Mouse (Mus musculus): ENCODE measurements around the gene Unk. TPM values are rescaled to one million over a fixed set of nuclear protein-coding genes. Genes with fewer than 3 reads are reported as not detected.
A peak's percentile ranks its signal among the peaks of the same experiment; 100 is the strongest.

Unk gene
- polyA plus RNA-seq, 1 experiment from 2014 or later: 27.3 TPM

GRCm38 (mm10) chr11:116099462-116099861 lies 69.3 kb downstream of the Unk start:
- no peak for ATAC-seq (ENCODE audit: insufficient read depth, low FRiP score, low read depth)
- Histone ChIP-seq H3K9ac (no peak overlapping the region), H3K4me2 (no peak overlapping the region), H3K36me3 (no peaks in the 10 kb centered on the region), H3K27me3 (replicated peaks) (no peaks in the 10 kb centered on the region), H3K4me3 (replicated peaks) (no peak overlapping the region), H3K27ac (peak overlapping the region; percentile 72; the same call in 1 of the 2 replicates), H3K4me1 (peaks cover 56% of the 10 kb centered on the region), H3K9me3 (no peaks in the 10 kb centered on the region)
- WGBS: 79% methylated on average over 6 of the region's 6 CpGs

- H3K4me1 ChIP-seq: peaks cover 59% of the 10 kb centered on the region
- no peak overlapping the region for H3K9ac ChIP-seq
- no peak overlapping the region for H3K4me3 ChIP-seq (replicated peaks)
- ATAC-seq (ENCODE audit: insufficient read depth, low FRiP score, low read depth): peak; percentile 27
- no peaks in the 10 kb centered on the region for H3K36me3 ChIP-seq
- no peaks in the 10 kb centered on the region for H3K9me3 ChIP-seq
- peak overlapping the region; percentile 95 for H3K27ac ChIP-seq
- WGBS: 21% methylated on average over 6 of the region's 6 CpGs
- no peak overlapping the region; the same call in 1 of the 2 replicates for H3K4me2 ChIP-seq
- H3K27me3 ChIP-seq (replicated peaks): no peaks in the 10 kb centered on the region
Measured at GRCm38 (mm10) chr11:116100385-116100784, 70.3 kb downstream of the Unk start.

- Histone ChIP-seq H3K9me3 (no peaks in the 10 kb centered on the region), H3K27me3 (replicated peaks) (no peaks in the 10 kb centered on the region), H3K4me3 (replicated peaks) (no peak overlapping the region), H3K27ac (peak overlapping the region; percentile 95), H3K36me3 (no peaks in the 10 kb centered on the region; the same call in 1 of the 2 replicates), H3K4me2 (no peak overlapping the region; the same call in 1 of the 2 replicates), H3K4me1 (peaks cover 64% of the 10 kb centered on the region), H3K9ac (no peak overlapping the region)
- no peak for ATAC-seq (ENCODE audit: insufficient read depth, low FRiP score, low read depth)
- WGBS: 63% methylated on average over 7 of the region's 7 CpGs
Measured at GRCm38 (mm10) chr11:116100839-116101238, 70.7 kb downstream of the Unk start.

DNA sequence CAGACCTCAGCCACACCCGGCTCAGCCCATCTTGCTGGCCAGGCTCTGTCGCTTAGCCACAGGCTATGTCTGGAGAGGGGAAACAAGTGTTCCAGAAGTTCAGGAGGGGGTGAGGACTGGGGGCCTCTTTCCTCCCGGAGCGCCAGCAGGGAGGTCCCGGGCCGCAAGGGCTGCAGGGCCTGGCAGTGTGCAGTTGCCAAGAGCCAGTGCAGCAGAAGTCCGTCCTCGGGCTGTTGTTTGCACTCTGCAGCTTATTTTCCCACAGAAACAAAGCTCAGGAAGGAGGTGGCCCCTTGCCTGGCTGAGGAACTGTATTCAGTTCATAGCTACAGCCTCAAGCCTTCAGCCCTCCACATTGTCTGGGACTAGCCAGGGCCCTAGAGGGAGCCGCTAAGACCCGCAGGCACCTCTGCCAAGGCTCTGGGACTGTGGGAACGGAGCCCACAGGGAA lies 71.8 kb downstream of the Unk start:
- Histone ChIP-seq H3K9ac (no peak overlapping the region), H3K4me3 (replicated peaks) (no peak overlapping the region), H3K9me3 (no peaks in the 10 kb centered on the region), H3K36me3 (no peaks in the 10 kb centered on the region; the same call in 1 of the 2 replicates), H3K27me3 (replicated peaks) (no peaks in the 10 kb centered on the region), H3K27ac (peak overlapping the region; percentile 95), H3K4me1 (peaks cover 75% of the 10 kb centered on the region), H3K4me2 (peak overlapping the region; percentile 39)
- ATAC-seq (ENCODE audit: insufficient read depth, low FRiP score, low read depth): peak; percentile 28; the same call in 1 of the 2 replicates
- 15% methylated on average over 11 of the region's 11 CpGs for WGBS

GRCm38 (mm10) chr11:116102472-116102871 lies 72.3 kb downstream of the Unk start:
- H3K4me2 ChIP-seq: peak overlapping the region; percentile 39
- H3K4me1 ChIP-seq: peaks cover 80% of the 10 kb centered on the region
- 39% methylated on average over 3 of the region's 4 CpGs for WGBS
- no peaks in the 10 kb centered on the region for H3K9me3 ChIP-seq
- H3K36me3 ChIP-seq: no peaks in the 10 kb centered on the region; the same call in 1 of the 2 replicates
- H3K4me3 ChIP-seq (replicated peaks): no peak overlapping the region
- peaks cover 4% of the 10 kb centered on the region for H3K27me3 ChIP-seq (replicated peaks)
- peak overlapping the region; percentile 95 for H3K27ac ChIP-seq
- H3K9ac ChIP-seq: no peak overlapping the region
- ATAC-seq (ENCODE audit: insufficient read depth, low FRiP score, low read depth): no peak

GRCm38 (mm10) chr11:116103572-116103971 lies 73.5 kb downstream of the Unk start:
- Histone ChIP-seq H3K27me3 (replicated peaks) (peaks cover 13% of the 10 kb centered on the region), H3K9ac (no peak overlapping the region), H3K27ac (peak overlapping the region; percentile 95), H3K9me3 (no peaks in the 10 kb centered on the region), H3K36me3 (no peaks in the 10 kb centered on the region; the same call in 1 of the 2 replicates), H3K4me2 (peak overlapping the region; percentile 33), H3K4me1 (peaks cover 89% of the 10 kb centered on the region), H3K4me3 (replicated peaks) (no peak overlapping the region)
- no peak for ATAC-seq (ENCODE audit: insufficient read depth, low FRiP score, low read depth)
- 61% methylated on average over 12 of the region's 12 CpGs for WGBS

DNA sequence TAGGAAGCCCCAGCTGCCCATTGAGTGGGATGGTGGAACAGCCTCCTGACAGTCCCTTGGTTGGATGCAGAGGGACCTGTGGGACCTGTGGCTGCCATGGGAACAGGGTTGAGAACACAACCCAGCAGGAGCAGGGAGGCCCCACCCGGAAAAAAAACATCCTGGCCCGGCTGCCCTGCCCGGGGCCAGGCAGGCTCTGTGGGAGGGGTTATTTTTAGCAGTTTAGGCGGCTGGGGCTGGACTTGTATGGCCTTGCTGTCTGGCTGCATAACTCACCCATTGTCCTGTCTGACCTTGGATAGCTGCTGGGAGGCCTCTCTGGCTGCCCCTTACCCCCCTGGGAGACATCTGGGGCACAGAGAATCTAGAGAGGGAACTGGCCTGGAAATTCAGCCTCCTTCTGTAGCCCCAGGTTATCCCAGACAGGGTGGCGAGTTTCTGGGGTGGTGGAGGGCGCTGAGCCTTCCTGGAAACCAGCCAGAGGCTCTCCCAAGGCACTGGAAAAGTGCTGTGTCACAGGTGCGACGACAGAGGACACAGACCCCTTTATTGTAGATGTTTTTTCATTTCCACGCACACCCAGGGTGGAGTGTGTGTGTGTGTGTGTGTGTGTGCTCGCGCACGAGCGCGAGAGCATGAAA lies 74.0 kb downstream of the Unk start:
- Histone ChIP-seq H3K4me3 (replicated peaks) (no peak overlapping the region), H3K36me3 (no peaks in the 10 kb centered on the region; the same call in 1 of the 2 replicates), H3K4me2 (peak overlapping the region; percentile 33), H3K4me1 (peaks cover 87% of the 10 kb centered on the region), H3K9me3 (no peaks in the 10 kb centered on the region), H3K27me3 (replicated peaks) (peaks cover 18% of the 10 kb centered on the region), H3K9ac (no peak overlapping the region), H3K27ac (peak overlapping the region; percentile 95)
- ATAC-seq (ENCODE audit: insufficient read depth, low FRiP score, low read depth): peak; percentile 78
- 31% methylated on average over 14 of the region's 14 CpGs for WGBS

DNA sequence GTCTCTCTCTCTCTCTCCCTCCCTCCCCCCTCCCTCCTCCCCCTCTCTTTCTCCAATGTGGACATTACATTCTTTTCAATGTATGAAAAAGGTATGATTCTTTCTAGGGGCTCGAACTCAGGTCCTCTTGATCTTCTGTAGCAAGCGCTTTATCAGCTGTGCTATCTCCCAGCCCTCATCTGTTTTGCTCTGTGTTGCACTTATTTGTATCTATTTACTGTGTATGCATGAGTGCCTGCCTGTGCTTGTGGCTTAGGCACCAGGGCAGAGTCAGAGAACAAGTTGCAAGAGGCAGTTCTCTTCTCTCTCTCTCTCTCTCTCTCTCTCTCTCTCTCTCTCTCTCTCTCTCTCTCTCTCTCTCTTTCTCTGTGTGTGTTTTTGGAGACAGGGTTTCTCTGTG lies 74.9 kb downstream of the Unk start:
- Histone ChIP-seq H3K9me3 (no peaks in the 10 kb centered on the region), H3K4me1 (peaks cover 87% of the 10 kb centered on the region), H3K27ac (peak overlapping the region; percentile 95; the same call in 1 of the 2 replicates), H3K4me2 (no peak overlapping the region), H3K36me3 (no peaks in the 10 kb centered on the region; the same call in 1 of the 2 replicates), H3K4me3 (replicated peaks) (no peak overlapping the region), H3K27me3 (replicated peaks) (peaks cover 27% of the 10 kb centered on the region), H3K9ac (no peak overlapping the region)
- WGBS: 92% methylated on average over 2 of the region's 2 CpGs
- no peak for ATAC-seq (ENCODE audit: insufficient read depth, low FRiP score, low read depth)

- Histone ChIP-seq H3K27me3 (replicated peaks) (peaks cover 28% of the 10 kb centered on the region), H3K9me3 (no peaks in the 10 kb centered on the region), H3K4me2 (peak overlapping the region; percentile 91), H3K4me3 (replicated peaks) (no peak overlapping the region; the same call in 1 of the 2 replicates), H3K9ac (no peak overlapping the region), H3K27ac (no peak overlapping the region; the same call in 1 of the 2 replicates), H3K36me3 (no peaks in the 10 kb centered on the region; the same call in 1 of the 2 replicates), H3K4me1 (peaks cover 81% of the 10 kb centered on the region)
- 26% methylated on average over 32 of the region's 32 CpGs for WGBS
- no peak for ATAC-seq (ENCODE audit: insufficient read depth, low FRiP score, low read depth)
Measured at GRCm38 (mm10) chr11:116106154-116106962, 76.2 kb downstream of the Unk start.

DNA sequence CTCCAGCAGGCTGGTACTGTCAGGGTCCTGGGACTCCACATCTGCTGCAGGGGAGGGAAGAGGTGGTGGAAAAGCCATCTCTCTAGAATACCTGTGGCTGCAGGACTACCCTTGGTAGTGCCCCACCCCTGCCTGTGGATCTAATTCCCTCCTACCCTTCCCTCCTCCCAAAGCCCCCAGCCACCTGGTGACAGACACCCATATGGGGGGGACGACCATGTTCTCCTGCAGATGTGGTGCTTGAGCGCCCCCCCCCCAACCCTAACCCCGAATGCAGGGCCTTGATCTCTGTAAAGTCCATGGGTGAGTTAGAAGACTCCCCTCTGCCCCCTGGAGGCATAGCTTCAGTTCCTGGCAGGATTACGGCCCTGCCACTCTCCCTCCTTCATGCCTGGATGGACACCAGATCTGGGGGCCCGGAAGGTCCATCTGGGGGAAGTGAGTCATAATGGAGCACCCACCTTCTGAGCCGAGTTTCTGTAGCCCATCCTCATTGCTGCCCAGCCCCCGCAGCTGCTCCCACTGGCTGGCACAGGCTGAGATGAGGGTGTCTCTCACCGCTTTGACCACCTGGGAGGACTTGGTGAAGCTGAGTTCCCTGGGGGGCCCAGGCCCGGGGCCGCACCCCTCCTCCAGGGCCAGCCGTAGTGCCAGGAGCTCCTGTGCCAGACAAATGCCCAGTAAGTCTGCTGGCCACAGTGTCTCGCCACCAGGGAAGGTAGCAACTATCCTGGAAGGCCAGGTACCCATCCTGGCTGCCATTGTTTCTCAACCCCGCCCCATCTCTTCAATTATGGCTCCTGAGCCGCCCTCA lies 77.0 kb downstream of the Unk start:
- H3K9ac ChIP-seq: peak overlapping the region; percentile 14; the same call in 1 of the 2 replicates
- peak overlapping the region; percentile 91 for H3K4me2 ChIP-seq
- no peaks in the 10 kb centered on the region; the same call in 1 of the 2 replicates for H3K36me3 ChIP-seq
- H3K4me1 ChIP-seq: peaks cover 73% of the 10 kb centered on the region
- peak overlapping the region; percentile 48; the same call in 1 of the 2 replicates for H3K27ac ChIP-seq
- WGBS: 45% methylated on average over 14 of the region's 14 CpGs
- ATAC-seq (ENCODE audit: insufficient read depth, low FRiP score, low read depth): no peak
- H3K27me3 ChIP-seq (replicated peaks): peaks cover 28% of the 10 kb centered on the region
- no peaks in the 10 kb centered on the region for H3K9me3 ChIP-seq
- peak overlapping the region; percentile 57 for H3K4me3 ChIP-seq (replicated peaks)

- 36% methylated on average over 19 of the region's 19 CpGs for WGBS
- no peak overlapping the region for H3K9ac ChIP-seq
- no peaks in the 10 kb centered on the region for H3K9me3 ChIP-seq
- H3K27me3 ChIP-seq (replicated peaks): peaks cover 28% of the 10 kb centered on the region
- no peaks in the 10 kb centered on the region; the same call in 1 of the 2 replicates for H3K36me3 ChIP-seq
- H3K27ac ChIP-seq: peak overlapping the region; percentile 48; the same call in 1 of the 2 replicates
- peak overlapping the region; percentile 91 for H3K4me2 ChIP-seq
- H3K4me3 ChIP-seq (replicated peaks): peak overlapping the region; percentile 57
- ATAC-seq (ENCODE audit: insufficient read depth, low FRiP score, low read depth): no peak
- peaks cover 69% of the 10 kb centered on the region for H3K4me1 ChIP-seq
Measured at GRCm38 (mm10) chr11:116107777-116108285, 77.7 kb downstream of the Unk start.
